Mouse (Mus musculus): ENCODE results near the gene Mdm2. TPM values are rescaled to one million over a fixed set of nuclear protein-coding genes. Genes with fewer than 3 reads are reported as not detected.

Gene Mdm2
- total RNA-seq, 1 experiment from 2014 or later: 67.0 TPM

GRCm38 (mm10) chr10:117663056-117663864, 47.3 kb downstream of the Mdm2 start:
- no peak for ATAC-seq (replicated peaks; ENCODE audit: low read depth, poor library complexity, severe bottlenecking)

GRCm38 (mm10) chr10:117662316-117663055, 48.1 kb downstream of the Mdm2 start:
- ATAC-seq (replicated peaks; ENCODE audit: low read depth, poor library complexity, severe bottlenecking): no peak

- 0 out of 2 replicates have a peak, but pooled peaks have one; percentile 56 for ATAC-seq (replicated peaks; ENCODE audit: low read depth, poor library complexity, severe bottlenecking)
Observed at GRCm38 (mm10) chr10:117659819-117660218, 50.7 kb downstream of the Mdm2 start.

- no peak for ATAC-seq (replicated peaks; ENCODE audit: low read depth, poor library complexity, severe bottlenecking)
Observed at GRCm38 (mm10) chr10:117659430-117659813, 51.1 kb downstream of the Mdm2 start.

GRCm38 (mm10) chr10:117658522-117659429, 51.8 kb downstream of the Mdm2 start:
- ATAC-seq (replicated peaks; ENCODE audit: low read depth, poor library complexity, severe bottlenecking): no peak

- ATAC-seq (replicated peaks; ENCODE audit: low read depth, poor library complexity, severe bottlenecking): no peak
Observed at GRCm38 (mm10) chr10:117657659-117658306, 52.8 kb downstream of the Mdm2 start.

GRCm38 (mm10) chr10:117656985-117657658, 53.4 kb downstream of the Mdm2 start:
- ATAC-seq (replicated peaks; ENCODE audit: low read depth, poor library complexity, severe bottlenecking): no peak

- no peak for ATAC-seq (replicated peaks; ENCODE audit: low read depth, poor library complexity, severe bottlenecking)
Observed at GRCm38 (mm10) chr10:117656662-117656962, 53.9 kb downstream of the Mdm2 start.

- ATAC-seq (replicated peaks; ENCODE audit: low read depth, poor library complexity, severe bottlenecking): no peak
Observed at GRCm38 (mm10) chr10:117655908-117656661, 54.5 kb downstream of the Mdm2 start.

- ATAC-seq (replicated peaks; ENCODE audit: low read depth, poor library complexity, severe bottlenecking): no peak
Observed at GRCm38 (mm10) chr10:117655460-117655859, 55.1 kb downstream of the Mdm2 start.

- ATAC-seq (replicated peaks; ENCODE audit: low read depth, poor library complexity, severe bottlenecking): no peak
Observed at GRCm38 (mm10) chr10:117654576-117655123, 55.9 kb downstream of the Mdm2 start.

GRCm38 (mm10) chr10:117653779-117654173, 56.8 kb downstream of the Mdm2 start:
- no peak for ATAC-seq (replicated peaks; ENCODE audit: low read depth, poor library complexity, severe bottlenecking)

GRCm38 (mm10) chr10:117652930-117653778, 57.4 kb downstream of the Mdm2 start:
- no peak for ATAC-seq (replicated peaks; ENCODE audit: low read depth, poor library complexity, severe bottlenecking)

GRCm38 (mm10) chr10:117652378-117652774, 58.2 kb downstream of the Mdm2 start:
- no peak for ATAC-seq (replicated peaks; ENCODE audit: low read depth, poor library complexity, severe bottlenecking)

GRCm38 (mm10) chr10:117651587-117652377, 58.8 kb downstream of the Mdm2 start:
- no peak for ATAC-seq (replicated peaks; ENCODE audit: low read depth, poor library complexity, severe bottlenecking)

GRCm38 (mm10) chr10:117650725-117651124, 59.8 kb downstream of the Mdm2 start:
- no peak for ATAC-seq (replicated peaks; ENCODE audit: low read depth, poor library complexity, severe bottlenecking)
